Mouse (Mus musculus) liver, embryonic 14.5 days (tissue): ENCODE measurements around the gene Sesn3.

ENCODE experiments used
- CTCF ChIP-seq: IDR thresholded peaks from 2 replicates; pipeline ENCODE4 v1.5.1; 2016; ENCODE audit warnings: antibody characterized with exemption, low read depth, control low read depth
- EP300 ChIP-seq: IDR thresholded peaks from 2 replicates; pipeline ENCODE4 v1.6.1; 2016; ENCODE audit warnings: antibody characterized with exemption, low read depth

DNA sequence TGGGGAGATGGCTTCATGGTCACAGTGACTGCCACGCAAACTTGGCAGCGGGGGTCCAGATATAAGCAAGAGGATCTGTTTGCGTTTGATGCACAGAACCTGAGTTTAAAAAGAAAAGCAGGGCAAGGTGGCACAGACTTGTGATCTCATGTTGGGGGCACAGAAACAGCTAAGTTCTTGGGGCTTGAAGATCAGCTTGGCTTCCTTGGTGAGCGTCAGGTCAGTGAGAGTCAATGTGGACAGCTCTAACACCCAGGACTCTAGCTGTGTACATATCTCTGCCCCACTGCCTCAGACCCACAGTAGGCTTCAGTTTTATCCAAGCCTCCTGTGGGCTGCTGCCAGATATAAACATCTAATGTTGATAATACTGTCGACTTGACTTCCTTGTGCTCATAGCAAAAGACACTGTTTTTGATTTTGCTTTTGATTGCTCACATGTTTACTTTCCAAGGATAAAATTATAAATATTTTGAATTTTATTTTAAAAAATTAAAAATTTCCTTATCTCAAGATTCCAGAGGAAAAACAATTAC is 107.5 kb downstream of the Sesn3 start:
- TF ChIP-seq CTCF (no peak), EP300 (no peak)
